Mouse (Mus musculus) megakaryocyte, embryonic 14.5 days (primary cell): Measurements from ENCODE around the gene BC004004.

ENCODE experiments used
- FLI1 ChIP-seq: IDR thresholded peaks from 2 replicates; pipeline ENCODE4 v1.6.1; 2012; ENCODE audit warnings: low read length, inconsistent platforms, mixed read lengths
- GATA1 ChIP-seq: IDR thresholded peaks from 3 replicates; pipeline ENCODE4 v1.6.1; 2012; ENCODE audit warnings: mixed read lengths, low read length, inconsistent platforms, borderline replicate concordance

GRCm38 (mm10) chr17:29251608-29252390 lies 16.8 kb upstream of the BC004004 start:
- TF ChIP-seq GATA1 = no peak
- no peak for TF ChIP-seq FLI1
